Mouse (Mus musculus): ENCODE data around the gene Pde6d.

DNA sequence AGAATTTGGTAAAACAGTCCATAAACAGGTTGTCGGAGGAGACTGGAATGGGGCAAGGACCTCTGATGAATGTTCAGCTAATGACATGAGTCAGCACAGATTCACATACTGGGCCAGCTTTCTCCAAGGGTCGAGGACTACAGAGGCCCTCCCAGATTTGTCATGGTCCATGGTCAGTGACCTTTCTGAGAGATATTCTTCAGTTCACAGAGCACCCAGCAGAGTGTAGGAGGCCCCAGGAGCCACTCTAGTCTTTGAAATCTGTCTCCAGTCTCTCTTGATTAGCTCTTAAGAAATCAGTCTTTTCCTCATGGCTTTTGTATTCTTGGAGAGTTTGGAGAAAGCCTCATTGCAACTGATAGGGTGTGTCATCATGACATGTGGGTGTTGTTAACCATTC, 39.9 kb upstream of the Pde6d start:
- TF ChIP-seq TAL1 (IDR thresholded peaks at IDR 0.05; ENCODE audit: low read length) (no peak), GATA1 (IDR thresholded peaks at IDR 0.05; ENCODE audit: low read length) (no peak)

All from erythroblast, embryonic 14.5 days (primary cell).